Mouse (Mus musculus) kidney, embryonic 16.5 days (tissue): Measurements from ENCODE around the gene Ren1. TPM values are rescaled to one million over a fixed set of nuclear protein-coding genes. Genes with fewer than 3 reads are reported as not detected.

Experiments
- ATAC-seq: fragments of 200-750 bp; cut with Nextera tagmentation; 2 replicates; pipeline ENCODE4 v1.8.0; 2017; ENCODE audit warnings: moderate TSS enrichment; ENCODE audit not compliant: low FRiP score, low TSS enrichment
- H3K27ac ChIP-seq: fragments of 300-500 bp; sonication (generic); 2 replicates; pipeline ENCODE4 v1.5.1; 2014; ENCODE audit warnings: low read length
- H3K27me3 ChIP-seq: fragments of 300-500 bp; sonication (generic); 2 replicates; pipeline ENCODE4 v1.6.1; 2014; ENCODE audit warnings: low read length, control low read depth, mixed read lengths; ENCODE audit not compliant: insufficient read depth
- H3K36me3 ChIP-seq: fragments of 300-500 bp; sonication (generic); 2 replicates; pipeline ENCODE4 v1.6.1; 2014; ENCODE audit warnings: low read length, control low read depth, mixed read lengths; ENCODE audit not compliant: insufficient read depth
- H3K4me1 ChIP-seq: fragments of 300-500 bp; sonication (generic); 2 replicates; pipeline ENCODE4 v1.6.1; 2014; ENCODE audit warnings: low read length, control low read depth, mixed read lengths; ENCODE audit not compliant: insufficient read depth
- H3K4me2 ChIP-seq: fragments of 300-500 bp; sonication (generic); replicated peaks from 2 replicates; pipeline ENCODE4 v1.6.1; 2014; ENCODE audit warnings: low read depth, low read length
- H3K4me3 ChIP-seq: fragments of 300-500 bp; sonication (generic); 2 replicates; pipeline ENCODE4 v1.5.1; 2014; ENCODE audit warnings: mild to moderate bottlenecking, low read length
- H3K9ac ChIP-seq: fragments of 300-500 bp; sonication (generic); replicated peaks from 2 replicates; pipeline ENCODE4 v1.6.1; 2014; ENCODE audit warnings: low read length
- H3K9me3 ChIP-seq: fragments of 300-500 bp; sonication (generic); 2 replicates; pipeline ENCODE4 v1.6.1; 2016; ENCODE audit warnings: low read length, control low read depth
- WGBS: fragments of 180-500 bp; shearing (Covaris S2); extraction: QIAGEN DNeasy Blood & Tissue Kit; methylation state at CpG from one replicate; pipeline ENCODE4 v1.1.7; 2014; 5-methylcytosine and 5-hydroxymethylcytosine counted together
- polyA plus RNA-seq: library from polyadenylated mRNA; unstranded; fragments of >200 nt; fragmentation: Nextera tagmentation; extraction: Ambion mirVana; gene quantifications from 2 replicates; pipeline ENCODE4 v1.2.1, GENCODE M21; 2015

Ren1 gene
- polyA plus RNA-seq: 412 and 490 TPM in 2 replicates

GRCm38 (mm10) chr1:133350210-133350609 lies at the start of gene Ren1:
Ren1 (plus strand) TSS chr1:133350510.
- Histone ChIP-seq H3K27me3 (no peaks in the 10 kb centered on the region), H3K4me1 (peaks cover 4% of the 10 kb centered on the region; the same call in 1 of the 2 replicates), H3K4me2 (no peak within 1 kb of the TSS), H3K36me3 (no peaks in the 10 kb centered on the region), H3K9ac (no peak within 1 kb of the TSS), H3K4me3 (no peak within 1 kb of the TSS), H3K27ac (no peak within 1 kb of the TSS), H3K9me3 (no peaks in the 10 kb centered on the region)
- WGBS: 88% methylated on average over 1 of the region's 1 CpGs
- no peak for ATAC-seq

GRCm38 (mm10) chr1:133302540-133302939 lies 47.8 kb upstream of the Ren1 start:
- WGBS: 43% methylated on average over 3 of the region's 3 CpGs
- Histone ChIP-seq H3K4me2 (no peak overlapping the region), H3K4me1 (peaks cover 16% of the 10 kb centered on the region), H3K4me3 (no peak overlapping the region), H3K36me3 (no peaks in the 10 kb centered on the region), H3K27me3 (peaks cover 17% of the 10 kb centered on the region), H3K9ac (no peak overlapping the region), H3K27ac (no peak overlapping the region), H3K9me3 (no peaks in the 10 kb centered on the region)
- no peak; the same call in 1 of the 2 replicates for ATAC-seq

GRCm38 (mm10) chr1:133306842-133307241 lies 43.5 kb upstream of the Ren1 start:
- Histone ChIP-seq H3K4me2 (no peak overlapping the region), H3K36me3 (no peaks in the 10 kb centered on the region), H3K9me3 (no peaks in the 10 kb centered on the region), H3K4me3 (no peak overlapping the region), H3K27ac (no peak overlapping the region), H3K9ac (no peak overlapping the region), H3K27me3 (no peaks in the 10 kb centered on the region), H3K4me1 (peaks cover 17% of the 10 kb centered on the region)
- 11% methylated on average over 4 of the region's 4 CpGs for WGBS
- ATAC-seq: no peak

DNA sequence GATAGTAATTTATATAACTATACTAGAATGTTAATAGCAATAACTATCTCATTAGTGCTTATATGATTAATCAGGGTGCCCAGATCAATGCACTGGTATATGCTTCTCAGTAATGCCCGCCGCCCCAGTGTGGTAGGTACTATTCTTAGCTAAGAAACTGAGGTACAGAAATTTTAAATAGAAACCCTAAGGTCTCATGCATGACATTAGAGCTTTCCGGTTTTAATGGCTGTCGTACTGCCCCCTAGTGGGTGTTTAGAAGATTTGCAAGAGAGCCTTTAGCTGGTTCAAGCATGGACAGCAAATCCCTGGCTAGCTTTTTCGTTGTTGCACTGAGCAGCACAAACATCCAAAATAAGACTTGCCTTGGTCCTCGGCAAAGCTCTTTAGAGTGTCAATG lies 43.0 kb upstream of the Ren1 start:
- H3K27ac ChIP-seq: no peak overlapping the region
- no peak for ATAC-seq
- H3K4me2 ChIP-seq: no peak overlapping the region
- no peaks in the 10 kb centered on the region for H3K27me3 ChIP-seq
- H3K9me3 ChIP-seq: no peaks in the 10 kb centered on the region
- no peak overlapping the region for H3K4me3 ChIP-seq
- WGBS: 14% methylated on average over 6 of the region's 6 CpGs
- H3K36me3 ChIP-seq: no peaks in the 10 kb centered on the region
- H3K4me1 ChIP-seq: peaks cover 19% of the 10 kb centered on the region
- H3K9ac ChIP-seq: no peak overlapping the region

GRCm38 (mm10) chr1:133309652-133310267 lies 40.5 kb upstream of the Ren1 start, which contains the start of gene Golt1a:
Golt1a (plus strand) TSS chr1:133309800.
- peak within 1 kb of the TSS; percentile 52 for H3K9ac ChIP-seq
- H3K4me3 ChIP-seq: peak within 1 kb of the TSS; percentile 39
- no peaks in the 10 kb centered on the region for H3K9me3 ChIP-seq
- H3K36me3 ChIP-seq: no peaks in the 10 kb centered on the region
- H3K27me3 ChIP-seq: no peaks in the 10 kb centered on the region
- peak; percentile 80 for ATAC-seq
- peaks cover 15% of the 10 kb centered on the region for H3K4me1 ChIP-seq
- peak within 1 kb of the TSS; percentile 74 for H3K27ac ChIP-seq
- WGBS: 45% methylated on average over 14 of the region's 14 CpGs
- peak within 1 kb of the TSS; percentile 46 for H3K4me2 ChIP-seq

DNA sequence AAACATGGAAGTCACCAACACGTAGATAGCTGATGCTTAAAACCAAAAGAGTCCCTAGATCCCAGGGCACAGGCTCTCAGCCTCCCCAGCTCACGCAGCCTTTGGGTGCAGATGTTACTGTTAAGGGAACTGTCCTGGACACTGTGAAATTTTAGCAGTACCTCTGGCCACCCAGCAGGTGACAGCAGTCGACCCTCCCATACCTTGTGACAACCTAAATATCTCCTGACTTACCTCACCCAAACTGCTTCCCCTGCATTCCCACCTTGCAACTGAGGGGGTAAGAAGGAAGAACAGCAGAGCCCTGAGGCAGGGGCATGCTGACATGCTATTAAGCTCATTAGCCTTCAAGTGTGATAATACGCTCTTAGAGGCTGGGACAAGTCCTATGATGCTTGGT lies 39.1 kb upstream of the Ren1 start:
- 68% methylated on average over 4 of the region's 4 CpGs for WGBS
- Histone ChIP-seq H3K27ac (no peak overlapping the region), H3K4me2 (no peak overlapping the region), H3K27me3 (no peaks in the 10 kb centered on the region), H3K36me3 (no peaks in the 10 kb centered on the region), H3K4me3 (no peak overlapping the region), H3K9ac (no peak overlapping the region), H3K9me3 (no peaks in the 10 kb centered on the region), H3K4me1 (peaks cover 15% of the 10 kb centered on the region)
- ATAC-seq: no peak

GRCm38 (mm10) chr1:133311946-133312345 lies 38.4 kb upstream of the Ren1 start:
- Histone ChIP-seq H3K4me1 (peaks cover 15% of the 10 kb centered on the region), H3K36me3 (no peaks in the 10 kb centered on the region), H3K4me3 (no peak overlapping the region), H3K9me3 (no peaks in the 10 kb centered on the region), H3K4me2 (peak overlapping the region; percentile 11; the same call in 1 of the 2 replicates), H3K27me3 (no peaks in the 10 kb centered on the region), H3K9ac (no peak overlapping the region), H3K27ac (no peak overlapping the region)
- ATAC-seq: no peak
- WGBS: 27% methylated on average over 10 of the region's 10 CpGs

DNA sequence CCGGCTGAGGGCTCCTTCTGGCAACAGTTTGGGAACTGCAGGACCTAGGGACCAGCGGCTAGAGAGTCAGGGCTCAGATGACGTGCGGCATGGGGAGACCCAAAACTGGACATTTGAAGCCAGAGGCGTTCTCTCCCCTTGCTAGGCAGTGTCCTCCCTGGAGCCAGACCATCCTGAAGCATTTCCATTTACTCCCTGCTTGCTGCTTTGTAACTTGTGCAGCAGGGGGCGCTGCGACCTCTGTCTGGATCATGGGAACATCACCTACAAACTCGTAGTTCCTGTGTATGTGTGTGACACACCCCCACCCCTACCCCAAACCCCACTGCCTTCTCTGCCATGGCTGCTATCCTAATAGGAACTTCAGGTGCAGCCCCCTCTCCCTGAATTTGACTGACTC lies 35.9 kb upstream of the Ren1 start:
- Histone ChIP-seq H3K4me2 (no peak overlapping the region), H3K9ac (no peak overlapping the region), H3K9me3 (peaks cover 6% of the 10 kb centered on the region; the same call in 1 of the 2 replicates), H3K36me3 (no peaks in the 10 kb centered on the region), H3K27me3 (no peaks in the 10 kb centered on the region), H3K27ac (no peak overlapping the region), H3K4me1 (peaks cover 15% of the 10 kb centered on the region), H3K4me3 (no peak overlapping the region)
- ATAC-seq: no peak
- 19% methylated on average over 8 of the region's 8 CpGs for WGBS

DNA sequence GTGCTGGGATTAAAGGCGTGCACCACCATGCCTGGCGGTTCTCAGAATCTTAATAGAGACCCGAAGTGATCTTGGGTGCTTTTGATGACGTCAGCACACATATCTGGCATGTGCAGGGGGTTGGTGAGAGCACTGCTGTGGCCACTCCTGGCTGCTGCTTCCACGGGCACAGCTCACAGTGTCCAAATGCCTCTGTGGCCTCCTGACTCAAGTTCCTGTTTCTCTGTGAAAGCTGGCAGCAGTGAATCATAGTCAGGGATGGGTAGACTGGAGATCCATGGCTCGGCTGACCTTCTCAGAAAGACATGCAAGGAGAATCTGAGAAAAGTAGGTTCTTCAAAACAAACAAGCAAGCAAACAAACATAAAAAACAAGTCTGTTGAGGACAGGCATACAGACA lies 34.5 kb upstream of the Ren1 start:
- no peak overlapping the region for H3K4me2 ChIP-seq
- no peak overlapping the region for H3K4me3 ChIP-seq
- H3K27me3 ChIP-seq: no peaks in the 10 kb centered on the region
- H3K4me1 ChIP-seq: peaks cover 8% of the 10 kb centered on the region; the same call in 1 of the 2 replicates
- ATAC-seq: no peak
- 81% methylated on average over 6 of the region's 6 CpGs for WGBS
- peaks cover 6% of the 10 kb centered on the region; the same call in 1 of the 2 replicates for H3K9me3 ChIP-seq
- no peak overlapping the region for H3K27ac ChIP-seq
- H3K36me3 ChIP-seq: no peaks in the 10 kb centered on the region
- no peak overlapping the region for H3K9ac ChIP-seq

GRCm38 (mm10) chr1:133316577-133316976 lies 33.7 kb upstream of the Ren1 start:
- Histone ChIP-seq H3K4me1 (peaks cover 6% of the 10 kb centered on the region; the same call in 1 of the 2 replicates), H3K36me3 (no peaks in the 10 kb centered on the region), H3K27me3 (no peaks in the 10 kb centered on the region), H3K4me2 (no peak overlapping the region), H3K9me3 (peaks cover 6% of the 10 kb centered on the region; the same call in 1 of the 2 replicates), H3K9ac (no peak overlapping the region), H3K27ac (no peak overlapping the region), H3K4me3 (no peak overlapping the region)
- ATAC-seq: no peak
- WGBS: 77% methylated on average over 4 of the region's 4 CpGs
